ENCODE assay signal across 26 mouse cellular contexts in the genomic region with DNA sequence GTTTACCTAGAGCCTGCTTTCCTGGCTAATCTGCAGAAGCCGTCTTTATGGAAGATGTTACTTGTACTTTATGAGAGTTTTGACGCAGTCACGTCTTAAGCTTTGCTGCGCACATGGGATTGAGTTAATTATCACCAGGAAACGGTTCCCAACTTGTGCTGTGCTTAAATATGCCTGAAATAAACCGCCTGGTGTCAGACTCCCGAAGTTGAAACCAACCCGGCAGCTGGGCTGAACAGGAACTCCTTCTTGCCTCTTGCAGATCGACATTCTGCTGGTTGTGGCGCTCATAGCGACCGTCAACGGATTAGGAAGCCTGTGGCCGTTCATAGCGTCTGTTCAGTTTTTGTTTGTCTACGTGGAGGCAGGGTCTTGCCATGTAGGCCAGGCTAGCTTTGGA. TPM values are rescaled to one million over a fixed set of nuclear protein-coding genes. Genes with fewer than 3 reads are reported as not detected.
A peak's percentile ranks its signal among the peaks of the same experiment; 100 is the strongest.
DNase-seq lines count a peak whose midpoint lies in the region; ATAC-seq and TF ChIP-seq lines count a peak whose summit lies in the region.
"Had no signal": no experiment of that assay in that cellular context is flagged by ENCODE, and none has a peak within 500 bp of the region (broad histone marks: within the 10 kb centered on the region; RNA-seq: fewer than 3 reads in every experiment).

No protein-coding gene starts in this region.

- no peaks in the 10 kb centered on the region for H3K4me1 ChIP-seq in forebrain, postnatal 0 days (ENCODE audit: insufficient read depth)
- H3K4me1 ChIP-seq in forebrain, embryonic 16.5 days (replicated peaks; ENCODE audit: control insufficient read depth, insufficient read depth, low read length): peaks cover 6% of the 10 kb centered on the region

- no peak overlapping the region for H3K4me3 ChIP-seq in forebrain, postnatal 0 days (ENCODE audit: low read depth, low read length)
- no peak overlapping the region for H3K4me3 ChIP-seq in forebrain, embryonic 16.5 days (replicated peaks; ENCODE audit: low read length)
- H3K4me3 ChIP-seq: embryonic facial prominence, embryonic 10.5 days; embryonic facial prominence, embryonic 13.5 days; erythroblast, embryonic 14.5 days; forebrain, embryonic 12.5 days; forebrain, embryonic 15.5 days; gastrocnemius, adult 2 months; hindbrain, embryonic 12.5 days; hindbrain, embryonic 15.5 days had no signal

- WGBS in forebrain, postnatal 0 days: 72% methylated on average over 16 of the region's 16 CpGs
- 84% methylated on average over 16 of the region's 16 CpGs for WGBS in forebrain, embryonic 16.5 days

- H3K36me3 ChIP-seq in forebrain, postnatal 0 days (ENCODE audit: insufficient read depth): no peaks in the 10 kb centered on the region
- no peaks in the 10 kb centered on the region for H3K36me3 ChIP-seq in forebrain, embryonic 16.5 days (ENCODE audit: control insufficient read depth, insufficient read depth)
- H3K36me3 ChIP-seq: embryonic facial prominence, embryonic 10.5 days; embryonic facial prominence, embryonic 13.5 days; forebrain, embryonic 12.5 days; forebrain, embryonic 15.5 days; hindbrain, embryonic 12.5 days; hindbrain, embryonic 15.5 days had no signal

- peak; percentile 64 for DNase-seq in forebrain, postnatal 0 days
- DNase-seq in layer of hippocampus, adult 9-11 months: peak; percentile 59
- DNase-seq in layer of hippocampus, postnatal 10 days (ENCODE audit: low spot score in 2 of 2): no peak
- peak; percentile 83 to 90 for DNase-seq in right cerebral cortex, postnatal 10 days (ENCODE audit: low spot score in 2 of 2)
- no peak for DNase-seq in right cerebral cortex, postnatal 25 days
- DNase-seq: adrenal gland, adult 8-10 months; adrenal gland, postnatal 25 days; cerebellum, adult 11-12 months; cerebellum, adult 8-10 months; cerebellum, postnatal 10 days; cerebellum, postnatal 36 days; embryo, embryonic 11 days; gastrocnemius, adult 2 months; gastrocnemius, postnatal 14 days; heart, adult 11 months had no signal

- no peaks in the 10 kb centered on the region for H3K9me3 ChIP-seq in forebrain, postnatal 0 days (ENCODE audit: low read length)
- 0 out of 2 replicates have a peak, but pooled peaks cover 2% of the 10 kb centered on the region for H3K9me3 ChIP-seq in forebrain, embryonic 16.5 days (ENCODE audit: control insufficient read depth, low read length)
- H3K9me3 ChIP-seq: embryonic facial prominence, embryonic 13.5 days; forebrain, embryonic 12.5 days; forebrain, embryonic 15.5 days; hindbrain, embryonic 12.5 days; hindbrain, embryonic 15.5 days had no signal

- H3K9ac ChIP-seq in forebrain, postnatal 0 days: no peak overlapping the region
- no peak overlapping the region for H3K9ac ChIP-seq in forebrain, embryonic 16.5 days (replicated peaks; ENCODE audit: low read depth, low read length)
- H3K9ac ChIP-seq: embryonic facial prominence, embryonic 13.5 days; forebrain, embryonic 12.5 days; forebrain, embryonic 15.5 days; hindbrain, embryonic 12.5 days; hindbrain, embryonic 15.5 days had no signal

- H3K4me2 ChIP-seq in forebrain, postnatal 0 days (ENCODE audit: low read depth): no peak overlapping the region
- no peak overlapping the region for H3K4me2 ChIP-seq in forebrain, embryonic 16.5 days (ENCODE audit: low read length)
- H3K4me2 ChIP-seq: embryonic facial prominence, embryonic 13.5 days; forebrain, embryonic 12.5 days; forebrain, embryonic 15.5 days; heart, embryonic 11.5 days; hindbrain, embryonic 12.5 days; hindbrain, embryonic 15.5 days had no signal

- H3K27ac ChIP-seq in forebrain, postnatal 0 days (ENCODE audit: low read depth, low read length): no peak overlapping the region
- H3K27ac ChIP-seq in forebrain, embryonic 16.5 days (ENCODE audit: low read length): no peak overlapping the region
- H3K27ac ChIP-seq: embryonic facial prominence, embryonic 10.5 days; embryonic facial prominence, embryonic 13.5 days; forebrain, embryonic 12.5 days; forebrain, embryonic 15.5 days; gastrocnemius, adult 2 months; hindbrain, embryonic 12.5 days; hindbrain, embryonic 15.5 days had no signal

- no peaks in the 10 kb centered on the region for H3K27me3 ChIP-seq in forebrain, postnatal 0 days (ENCODE audit: insufficient read depth, low read length)
- 0 out of 2 replicates have a peak, but pooled peaks cover 3% of the 10 kb centered on the region for H3K27me3 ChIP-seq in forebrain, embryonic 16.5 days (replicated peaks; ENCODE audit: control insufficient read depth, insufficient read depth, low read length)
- H3K27me3 ChIP-seq: forebrain, embryonic 15.5 days; hindbrain, embryonic 12.5 days; hindbrain, embryonic 15.5 days had no signal

- no peak; the same call in 1 of the 2 replicates for TF ChIP-seq CTCF in forebrain, postnatal 0 days (IDR thresholded peaks at IDR 0.05; ENCODE audit: low read depth)

- ATAC-seq in forebrain, postnatal 0 days: peak; percentile 64
- ATAC-seq in forebrain, embryonic 16.5 days: no peak
- ATAC-seq: activated CD4-positive, CD25-positive, alpha-beta regulatory T cell, adult 4 months; forebrain, embryonic 15.5 days had no signal

RNA-seq across cellular contexts. Expression of a gene that starts 17.3 kb away (rescaled TPM):
- 86.9 and 90.7 TPM in 2 replicates for total RNA-seq in forebrain, postnatal 0 days (2014; rRNA removed)
- polyA plus RNA-seq in forebrain, postnatal 0 days (2015; fragmentation: Nextera tagmentation; extraction: Ambion mirVana): 17.7 and 19.2 TPM in 2 replicates
- polyA plus RNA-seq in forebrain, embryonic 16.5 days (2015; fragmentation: Nextera tagmentation; extraction: Ambion mirVana): 21.3 and 26.4 TPM in 2 replicates
- total RNA-seq in layer of hippocampus, postnatal 10 days (2021): 10 to 100 TPM; 48.4 to 56.2 TPM

RNA-seq across cellular contexts. Expression of a gene that starts 54.0 kb away (rescaled TPM):
- 0.08 TPM in 1 of 2 replicates, not detected in the other for total RNA-seq in forebrain, postnatal 0 days (2014; rRNA removed)
- polyA plus RNA-seq in forebrain, postnatal 0 days (2015; fragmentation: Nextera tagmentation; extraction: Ambion mirVana): 0.06 TPM in 2 replicates
- polyA plus RNA-seq in forebrain, embryonic 16.5 days (2015; fragmentation: Nextera tagmentation; extraction: Ambion mirVana): 0.30 TPM in 1 of 2 replicates, not detected in the other
- total RNA-seq in layer of hippocampus, postnatal 10 days (2021): not detected
- total RNA-seq: hematopoietic stem cell, adult 5-6 weeks had no signal
- polyA plus RNA-seq: activated CD4-positive, CD25-positive, alpha-beta regulatory T cell, adult 4 months; embryonic facial prominence, embryonic 10.5 days; erythroblast, embryonic 14.5 days had no signal

Comparison
In these comparisons a context has a peak if more than half of its experiments do, and no peak if none do; other contexts are left out.
1. DNase-seq: peak in forebrain, postnatal 0 days (single experiment), layer of hippocampus, adult 9-11 months (single experiment) and right cerebral cortex, postnatal 10 days (2 of 2); none in layer of hippocampus, postnatal 10 days (0 of 2) and right cerebral cortex, postnatal 25 days (single experiment).